Mouse (Mus musculus) midbrain, embryonic 11.5 days (tissue): ENCODE data around the gene Ppfibp2. TPM values are rescaled to one million over a fixed set of nuclear protein-coding genes. Genes with fewer than 3 reads are reported as not detected.

ENCODE experiments used
- ATAC-seq: fragments of 200-750 bp; cut with Nextera tagmentation; 2 replicates; pipeline ENCODE4 v1.8.0; 2017; ENCODE audit warnings: moderate TSS enrichment, moderate library complexity; ENCODE audit not compliant: low FRiP score
- DNase-seq: peaks from one replicate; pipeline ENCODE4 v3.0.0; 2015; ENCODE audit warnings: low spot score; ENCODE audit errors: missing footprints
- H3K27ac ChIP-seq: fragments of 300-500 bp; sonication (generic); 2 replicates; pipeline ENCODE4 v1.5.1; 2014; ENCODE audit warnings: low read depth, low read length
- H3K27me3 ChIP-seq: fragments of 300-500 bp; sonication (generic); 2 replicates; pipeline ENCODE4 v1.6.1; 2014; ENCODE audit warnings: mild to moderate bottlenecking, low read length, moderate library complexity, mixed read lengths; ENCODE audit not compliant: control insufficient read depth, insufficient read depth
- H3K36me3 ChIP-seq: fragments of 300-500 bp; sonication (generic); 2 replicates; pipeline ENCODE4 v1.6.1; 2014; ENCODE audit warnings: mild to moderate bottlenecking, low read length, moderate library complexity, mixed read lengths; ENCODE audit not compliant: control insufficient read depth, insufficient read depth
- H3K4me1 ChIP-seq: fragments of 300-500 bp; sonication (generic); 2 replicates; pipeline ENCODE4 v1.6.1; 2014; ENCODE audit warnings: low read length; ENCODE audit not compliant: control insufficient read depth, insufficient read depth
- H3K4me2 ChIP-seq: fragments of 300-500 bp; sonication (generic); 2 replicates; pipeline ENCODE4 v1.6.1; 2014; ENCODE audit warnings: mild to moderate bottlenecking, moderate library complexity
- H3K4me3 ChIP-seq: fragments of 300-500 bp; sonication (generic); 2 replicates; pipeline ENCODE4 v1.5.1; 2014; ENCODE audit warnings: low read depth, low read length
- H3K9ac ChIP-seq: fragments of 300-500 bp; sonication (generic); 2 replicates; pipeline ENCODE4 v1.6.1; 2014; ENCODE audit warnings: low read length
- H3K9me3 ChIP-seq: fragments of 300-500 bp; sonication (generic); 2 replicates; pipeline ENCODE4 v1.6.1; 2016; ENCODE audit warnings: low read length; ENCODE audit not compliant: control insufficient read depth
- WGBS: fragments of 180-500 bp; shearing (Covaris S2); extraction: QIAGEN DNeasy Blood & Tissue Kit; methylation state at CpG from one replicate; pipeline ENCODE4 v1.1.7; 2014; 5-methylcytosine and 5-hydroxymethylcytosine counted together
- polyA plus RNA-seq: library from polyadenylated mRNA; unstranded; fragments of >200 nt; fragmentation: Nextera tagmentation; extraction: Ambion mirVana; gene quantifications from 2 replicates; pipeline ENCODE4 v1.2.1, GENCODE M21; 2014

The Ppfibp2 gene
- polyA plus RNA-seq, 1 experiment from 2014 or later: 2.9 TPM

GRCm38 (mm10) chr7:107624432-107624831 lies 29.4 kb downstream of the Ppfibp2 start:
- Histone ChIP-seq H3K27me3 (no peaks in the 10 kb centered on the region), H3K4me1 (no peaks in the 10 kb centered on the region), H3K36me3 (no peaks in the 10 kb centered on the region), H3K4me3 (no peak overlapping the region), H3K27ac (no peak overlapping the region), H3K4me2 (no peak overlapping the region), H3K9ac (no peak overlapping the region), H3K9me3 (no peaks in the 10 kb centered on the region)
- WGBS: 61% methylated on average over 3 of the region's 3 CpGs
- DNase-seq: no peak
- ATAC-seq: no peak

GRCm38 (mm10) chr7:107625061-107625460 lies 30.1 kb downstream of the Ppfibp2 start, which contains the start of gene 5330417H12Rik:
5330417H12Rik (minus strand) TSS chr7:107625161.
- Histone ChIP-seq H3K9ac (no peak within 1 kb of the TSS), H3K9me3 (no peaks in the 10 kb centered on the region), H3K36me3 (no peaks in the 10 kb centered on the region), H3K4me1 (no peaks in the 10 kb centered on the region), H3K27ac (no peak within 1 kb of the TSS), H3K27me3 (no peaks in the 10 kb centered on the region), H3K4me2 (no peak within 1 kb of the TSS), H3K4me3 (no peak within 1 kb of the TSS)
- 90% methylated on average over 2 of the region's 2 CpGs for WGBS
- DNase-seq (no peak), ATAC-seq (no peak)

DNA sequence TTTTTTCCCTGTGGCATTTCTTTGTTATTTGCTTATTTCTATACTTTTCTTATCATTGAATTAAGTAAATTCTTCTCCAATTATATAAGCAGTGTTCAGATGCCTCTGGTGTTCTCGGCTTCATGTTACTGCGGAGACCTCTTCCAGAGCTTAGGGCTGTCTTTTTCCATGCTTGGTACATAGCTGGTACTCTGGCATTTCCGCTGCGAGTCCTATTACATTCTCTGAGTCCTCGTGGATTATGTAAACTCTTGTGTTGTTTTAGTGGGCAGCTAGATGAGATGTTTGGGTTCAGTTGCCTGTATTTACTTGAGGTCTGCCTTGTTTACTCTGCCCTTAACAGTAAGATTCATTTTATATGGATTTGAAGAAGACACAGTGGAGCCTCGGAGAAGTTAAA lies 30.8 kb downstream of the Ppfibp2 start:
- Histone ChIP-seq H3K4me1 (no peaks in the 10 kb centered on the region), H3K4me3 (no peak overlapping the region), H3K36me3 (no peaks in the 10 kb centered on the region), H3K27me3 (no peaks in the 10 kb centered on the region), H3K27ac (no peak overlapping the region), H3K9ac (no peak overlapping the region), H3K4me2 (no peak overlapping the region), H3K9me3 (no peaks in the 10 kb centered on the region)
- ATAC-seq: no peak
- no peak for DNase-seq
- WGBS: 86% methylated on average over 6 of the region's 6 CpGs

GRCm38 (mm10) chr7:107628383-107628782 lies 33.4 kb downstream of the Ppfibp2 start:
- H3K36me3 ChIP-seq: no peaks in the 10 kb centered on the region
- no peak overlapping the region for H3K4me2 ChIP-seq
- DNase-seq (no peak), ATAC-seq (no peak)
- H3K9me3 ChIP-seq: no peaks in the 10 kb centered on the region
- H3K9ac ChIP-seq: no peak overlapping the region
- H3K4me3 ChIP-seq: no peak overlapping the region
- no peaks in the 10 kb centered on the region for H3K27me3 ChIP-seq
- no peaks in the 10 kb centered on the region for H3K4me1 ChIP-seq
- no peak overlapping the region for H3K27ac ChIP-seq

GRCm38 (mm10) chr7:107633201-107633600 lies 38.2 kb downstream of the Ppfibp2 start:
- ATAC-seq (no peak), DNase-seq (no peak)
- Histone ChIP-seq H3K9ac (no peak overlapping the region), H3K4me1 (no peaks in the 10 kb centered on the region), H3K27me3 (no peaks in the 10 kb centered on the region), H3K4me3 (no peak overlapping the region), H3K4me2 (no peak overlapping the region), H3K9me3 (no peaks in the 10 kb centered on the region), H3K27ac (no peak overlapping the region), H3K36me3 (no peaks in the 10 kb centered on the region)
- WGBS: 93% methylated on average over 4 of the region's 4 CpGs

- no peak for DNase-seq
- H3K27me3 ChIP-seq: no peaks in the 10 kb centered on the region
- no peaks in the 10 kb centered on the region for H3K36me3 ChIP-seq
- 87% methylated on average over 7 of the region's 7 CpGs for WGBS
- no peak overlapping the region for H3K27ac ChIP-seq
- no peaks in the 10 kb centered on the region for H3K4me1 ChIP-seq
- H3K9ac ChIP-seq: no peak overlapping the region
- no peak overlapping the region for H3K4me2 ChIP-seq
- ATAC-seq: no peak
- H3K4me3 ChIP-seq: no peak overlapping the region
- H3K9me3 ChIP-seq: no peaks in the 10 kb centered on the region
Measured at GRCm38 (mm10) chr7:107637398-107637797, 42.4 kb downstream of the Ppfibp2 start.

GRCm38 (mm10) chr7:107638026-107638425 lies 43.0 kb downstream of the Ppfibp2 start:
- WGBS: 87% methylated on average over 5 of the region's 5 CpGs
- ATAC-seq: no peak

DNA sequence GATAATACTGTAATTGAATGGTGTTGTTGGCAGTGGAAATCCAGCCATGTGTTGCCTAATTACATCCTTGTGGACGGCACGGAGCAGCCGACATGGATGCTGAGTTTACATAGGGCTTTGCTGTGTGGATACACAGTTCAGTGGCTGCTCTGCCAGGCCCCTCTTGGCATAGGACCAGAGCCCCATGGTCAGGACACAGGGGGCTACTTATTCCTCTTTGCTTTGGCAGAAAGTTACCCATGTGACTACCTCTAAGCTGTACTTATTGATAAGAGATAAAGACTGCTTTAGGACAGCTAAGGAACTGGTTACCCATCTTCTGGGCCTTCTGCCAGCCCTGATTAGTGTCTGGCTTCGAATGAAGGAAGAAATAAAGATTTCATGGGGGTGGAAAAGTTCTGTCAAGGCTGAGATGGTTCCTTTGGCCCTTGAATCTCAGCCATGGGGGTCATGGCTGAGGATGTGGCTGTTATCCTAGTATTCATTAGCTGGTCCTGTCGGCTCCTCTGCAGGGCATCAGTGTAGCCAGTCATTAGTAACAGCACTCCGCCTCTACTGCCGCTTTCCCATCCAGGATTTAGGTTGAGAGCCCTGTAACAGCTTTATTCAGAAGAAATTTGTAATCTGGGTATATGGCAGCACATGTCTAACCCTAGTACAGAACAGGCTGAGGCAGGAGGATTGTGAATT lies 47.7 kb downstream of the Ppfibp2 start:
- Histone ChIP-seq H3K9me3 (no peaks in the 10 kb centered on the region), H3K27ac (no peak overlapping the region), H3K4me3 (no peak overlapping the region), H3K27me3 (no peaks in the 10 kb centered on the region), H3K4me2 (no peak overlapping the region), H3K4me1 (no peaks in the 10 kb centered on the region), H3K36me3 (no peaks in the 10 kb centered on the region), H3K9ac (no peak overlapping the region)
- DNase-seq (no peak), ATAC-seq (no peak)
- 78% methylated on average over 7 of the region's 7 CpGs for WGBS

More at GRCm38 (mm10) chr7:107638026-107638425, 43.0 kb downstream of the Ppfibp2 start:
- no peaks in the 10 kb centered on the region for H3K9me3 ChIP-seq
- no peak overlapping the region for H3K4me2 ChIP-seq
- no peak overlapping the region for H3K27ac ChIP-seq
- DNase-seq: no peak
- H3K4me1 ChIP-seq: no peaks in the 10 kb centered on the region
- H3K4me3 ChIP-seq: no peak overlapping the region
- no peaks in the 10 kb centered on the region for H3K27me3 ChIP-seq
- no peaks in the 10 kb centered on the region for H3K36me3 ChIP-seq
- H3K9ac ChIP-seq: no peak overlapping the region

DNA sequence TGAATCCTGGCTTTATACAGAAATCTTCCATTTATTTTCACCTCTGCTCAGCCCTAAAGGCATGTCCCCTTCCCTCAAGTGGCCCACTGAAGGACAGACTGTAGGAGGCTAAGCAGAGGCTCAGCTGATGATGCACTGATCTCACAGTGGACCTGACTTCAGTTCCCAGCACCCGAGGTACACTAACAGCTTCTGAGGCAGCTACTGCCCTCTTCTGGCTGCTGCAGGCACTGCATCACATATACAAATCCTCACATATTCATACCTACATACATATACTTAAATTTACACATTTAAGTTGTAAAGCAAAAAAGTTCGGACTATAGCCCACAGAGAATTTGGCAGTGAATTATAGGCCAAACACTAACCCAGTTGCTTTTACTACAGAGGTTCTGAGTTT lies 50.0 kb downstream of the Ppfibp2 start:
- WGBS: 88% methylated on average over 2 of the region's 2 CpGs
- ATAC-seq (no peak), DNase-seq (no peak)
- no peak overlapping the region for H3K27ac ChIP-seq
- H3K27me3 ChIP-seq: no peaks in the 10 kb centered on the region
- H3K9ac ChIP-seq: no peak overlapping the region
- no peak overlapping the region for H3K4me2 ChIP-seq
- H3K4me3 ChIP-seq: no peak overlapping the region
- H3K36me3 ChIP-seq: no peaks in the 10 kb centered on the region
- no peaks in the 10 kb centered on the region for H3K9me3 ChIP-seq
- H3K4me1 ChIP-seq: no peaks in the 10 kb centered on the region
